Mouse (Mus musculus) liver, embryonic 14 days (tissue): ENCODE measurements around the gene Ttc39d. TPM values are rescaled to one million over a fixed set of nuclear protein-coding genes. Genes with fewer than 3 reads are reported as not detected.

ENCODE experiments used
- polyA plus RNA-seq: library from polyadenylated mRNA; depleted of rRNA; stranded (reverse); fragments of >200 nt; gene quantifications from 2 replicates; pipeline ENCODE4 v1.2.3, GENCODE M21; 2012; rRNA removed

Ttc39d gene
- polyA plus RNA-seq = 0.01 TPM in 1 of 2 replicates, not detected in the other

DNA sequence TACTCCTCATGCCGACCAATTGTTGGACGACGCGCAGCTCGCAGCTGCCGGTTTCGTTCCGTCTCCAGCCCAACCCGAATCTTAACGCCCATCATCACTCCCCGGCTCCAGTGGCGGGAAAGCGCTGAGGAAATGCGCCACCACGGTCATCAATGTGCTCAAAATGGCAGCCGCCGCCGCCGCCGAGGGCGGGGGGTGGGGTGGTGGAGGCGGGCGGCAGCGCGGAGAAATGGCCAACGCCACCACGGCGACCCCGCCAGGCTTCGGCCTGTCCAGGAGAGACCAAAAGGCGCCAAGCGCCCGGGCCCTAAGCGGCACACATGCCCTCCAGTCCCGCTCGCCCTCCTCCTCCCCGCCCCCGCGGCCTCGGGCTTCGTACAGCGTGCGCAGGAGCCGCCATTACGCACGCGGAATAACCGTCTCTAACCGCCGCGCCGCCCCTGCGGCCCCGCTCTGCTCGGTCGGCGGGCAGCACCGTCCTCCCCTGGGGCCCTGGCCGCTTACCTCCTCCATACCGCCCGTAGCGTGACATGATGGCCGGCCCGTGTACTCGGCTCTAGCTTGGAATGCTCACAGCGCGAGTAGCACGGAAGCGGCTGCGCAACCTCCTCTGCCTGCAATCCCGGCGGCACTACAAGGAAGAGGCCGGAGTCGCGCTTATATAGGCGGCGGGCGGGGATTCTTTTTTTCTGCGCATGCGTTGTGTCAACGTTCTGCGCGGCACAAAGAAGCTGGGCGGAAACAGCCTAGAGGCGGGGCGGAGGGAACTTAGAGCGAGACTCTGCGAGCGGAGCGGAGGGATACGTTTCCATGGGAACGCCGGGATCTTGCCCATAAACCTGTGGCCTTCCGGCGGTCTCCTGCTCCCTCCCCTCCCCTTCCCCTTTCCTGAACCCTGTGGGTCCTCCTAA lies at the start of gene Ttc39d, which contains the start of gene Srsf7:
Gene Ttc39d, plus strand, starts transcription at position 790 of the 911 bp plus-strand sequence.
Gene Srsf7, minus strand, starts transcription at position 637 of the 911 bp plus-strand sequence.

DNA sequence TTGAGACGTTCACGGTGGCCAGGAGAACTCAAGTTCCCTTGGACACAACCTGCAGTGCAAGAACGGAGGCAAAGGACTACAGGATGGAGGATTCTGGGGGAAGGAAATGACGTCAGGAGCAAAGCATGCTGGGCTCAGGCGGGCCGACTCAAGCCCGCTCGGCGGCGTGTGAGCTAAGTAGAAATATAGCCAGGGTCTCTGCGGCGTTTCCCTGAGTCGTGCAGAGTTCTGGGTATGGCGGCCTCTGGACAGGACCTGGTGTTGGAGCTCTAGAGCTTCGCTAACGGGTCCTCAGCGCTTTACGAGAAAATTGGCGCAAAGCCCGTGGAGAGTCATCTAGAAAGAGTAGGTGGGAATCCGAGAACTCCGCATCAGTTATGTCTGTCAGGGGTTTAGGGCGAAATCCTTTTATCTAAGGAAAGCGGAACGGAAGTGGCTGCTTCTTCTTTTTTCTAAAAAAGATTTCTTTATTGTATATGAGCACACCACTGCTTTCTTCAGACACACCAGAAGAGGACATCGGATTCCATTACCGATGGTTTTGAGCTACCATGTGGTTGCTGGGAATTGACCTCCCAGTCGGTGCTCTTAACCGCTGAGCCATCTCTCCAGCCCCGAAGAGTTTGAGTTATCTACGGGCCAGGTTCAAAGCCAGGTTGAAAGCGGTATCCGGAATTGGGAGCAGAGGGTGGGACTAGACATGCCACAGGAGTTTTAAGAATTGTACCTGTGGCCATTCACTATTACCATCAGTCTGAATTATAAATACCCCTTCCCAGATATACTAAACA lies 17.3 kb downstream of the Ttc39d start, which contains the start of gene Gemin6:
Gene Gemin6, plus strand, starts transcription at position 116 of the 791 bp plus-strand sequence.

Other genes with a start within 250 kb of the Ttc39d start
- 24.7 and 26.6 TPM in 2 replicates for gene Hnrnpll, start 145.1 kb upstream of the Ttc39d start, polyA plus RNA-seq
- 12.5 and 15.5 TPM in 2 replicates for gene Galm, start 80.0 kb upstream of the Ttc39d start, polyA plus RNA-seq
- gene Srsf7, start 153 bp upstream of the Ttc39d start, polyA plus RNA-seq = 172 and 175 TPM in 2 replicates
- gene Gemin6, start 17.0 kb downstream of the Ttc39d start, polyA plus RNA-seq = 16.9 and 19.1 TPM in 2 replicates
- gene Morn2, start 82.7 kb downstream of the Ttc39d start, polyA plus RNA-seq = 3.8 TPM in 2 replicates
- 5.0 and 5.1 TPM in 2 replicates for gene Dhx57, start 83.0 kb downstream of the Ttc39d start, polyA plus RNA-seq
- 0.10 TPM in 2 replicates for gene Arhgef33, start 99.9 kb downstream of the Ttc39d start, polyA plus RNA-seq
- gene Gm10190, start 166.1 kb downstream of the Ttc39d start, polyA plus RNA-seq = not detected in 2 replicates